Mouse (Mus musculus): Measurements from ENCODE around the gene Kif5c.

DNA sequence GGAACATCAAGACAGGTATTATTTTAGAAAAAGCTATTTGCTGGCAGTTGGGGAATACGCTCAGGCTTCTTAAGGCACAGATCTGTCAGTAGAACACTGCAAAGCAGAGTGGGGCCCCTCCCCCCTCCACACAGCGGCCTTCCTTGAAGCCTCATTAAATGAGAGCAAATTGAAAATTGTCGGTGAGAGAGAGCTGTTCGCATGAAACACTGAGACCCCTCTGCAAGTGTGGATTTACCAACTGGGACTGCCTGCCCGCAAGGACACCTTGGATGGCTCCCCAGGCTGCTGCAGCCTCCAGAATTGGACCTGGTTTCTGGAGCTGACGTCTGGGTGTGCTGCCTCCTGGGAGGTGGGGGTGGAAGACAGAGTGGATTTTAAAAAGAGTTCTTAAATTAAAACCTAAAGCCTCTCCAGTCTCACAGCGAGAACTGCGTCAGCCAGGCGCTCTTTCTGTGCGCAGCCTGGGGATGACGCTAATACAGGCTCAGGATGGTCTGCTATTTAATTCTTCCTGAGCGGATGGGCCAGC is 46.9 kb upstream of the Kif5c start:
- TF ChIP-seq CTCF (IDR thresholded peaks at IDR 0.05; ENCODE audit: extremely low read depth, insufficient read length, insufficient replicate concordance, low read depth, low read length) (no peak), POLR2A (IDR thresholded peaks at IDR 0.05; ENCODE audit: low read depth, low read length) (no peak)
